Mouse (Mus musculus) E14TG2a.4 (cell line): ENCODE measurements around the gene Cd276.

Experiments
- CTCF ChIP-seq: conservative IDR thresholded peaks from 2 replicates; pipeline ENCODE4 v1.5.1; 2014; ENCODE audit warnings: low read length
- NANOG ChIP-seq: IDR thresholded peaks from 2 replicates; pipeline ENCODE4 v1.6.1; 2014; ENCODE audit warnings: borderline replicate concordance, low read length, mixed read lengths
- POU5F1 ChIP-seq: IDR thresholded peaks from 2 replicates; pipeline ENCODE4 v1.6.1; 2014; ENCODE audit warnings: low read length, borderline replicate concordance

DNA sequence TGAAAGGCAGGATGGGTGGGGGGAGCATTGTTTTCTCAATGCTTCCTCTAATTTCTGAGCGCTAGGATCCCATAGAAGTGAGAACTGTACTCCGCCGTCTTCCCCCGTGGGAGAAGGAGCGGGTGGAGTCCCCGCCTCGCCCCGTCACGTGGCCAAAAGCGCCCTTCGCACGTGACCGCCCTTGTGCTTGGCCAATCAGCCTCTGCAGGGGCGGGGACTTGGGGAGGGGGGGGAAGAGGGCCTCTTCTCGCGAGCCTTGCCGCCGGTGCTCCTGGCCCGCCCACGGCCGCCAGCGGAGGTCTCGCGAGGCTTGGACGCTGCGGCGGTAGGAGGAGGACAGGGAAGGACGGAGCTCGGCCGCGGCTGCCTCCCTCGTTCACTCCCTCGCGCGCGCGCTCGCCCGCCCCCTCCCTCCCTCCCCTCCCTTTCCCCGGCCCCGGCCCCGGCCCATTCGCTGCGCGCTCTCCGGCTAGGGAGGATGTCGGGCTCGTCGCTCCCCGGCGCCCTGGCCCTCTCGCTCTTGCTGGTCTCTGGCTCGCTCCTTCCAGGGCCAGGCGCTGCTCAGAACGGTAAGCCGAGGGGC, 26.8 kb upstream of the Cd276 start, which contains the start of gene Nptn:
- no peak for TF ChIP-seq CTCF
- no peak for TF ChIP-seq NANOG
- TF ChIP-seq POU5F1 = no peak
